Mouse (Mus musculus) gastrocnemius, adult 18-20 months (tissue): ENCODE data around the gene Lats1. TPM values are rescaled to one million over a fixed set of nuclear protein-coding genes. Genes with fewer than 3 reads are reported as not detected.

Source experiments
- DNase-seq: peaks from one replicate; pipeline ENCODE4 v3.0.0; 2021; ENCODE audit warnings: low spot score
- long read RNA-seq, 2 experiments: library from polyadenylated mRNA; stranded (forward); transcript quantifications; one replicate each; pipeline ENCODE4 v2.0.0; 2021
- total RNA-seq, 2 experiments: library from RNA; stranded (reverse); gene quantifications; 2 replicates each; pipeline ENCODE4 v1.2.3; 2021

Lats1 gene
- total RNA-seq, result 10 to 100 TPM in 1 of 2 experiments, 1 to 10 TPM in 1; 8.3 to 11.1 TPM
- long read RNA-seq, experiment 1, partial matches to known transcripts, result 42 of 49 reads
- long read RNA-seq, experiment 1, other reads (novel, unspliced or antisense), result 7 of 49 reads
- long read RNA-seq, experiment 2, partial matches to known transcripts, result 32 of 37 reads
- long read RNA-seq, experiment 2, other reads (novel, unspliced or antisense), result 5 of 37 reads

- peak; percentile 79 for DNase-seq
Measured at GRCm38 (mm10) chr10:7680731-7681301, at the start of gene Lats1, which contains the start of gene Pcmt1. Gene Lats1 (plus strand): TSS chr10:7681214. Gene Pcmt1 (minus strand): TSS chr10:7681136.

GRCm38 (mm10) chr10:7640366-7640765 lies 40.6 kb upstream of the Lats1 start:
- DNase-seq, result no peak

GRCm38 (mm10) chr10:7645911-7646310 lies 35.1 kb upstream of the Lats1 start:
- no peak for DNase-seq

GRCm38 (mm10) chr10:7649059-7649458 lies 32.0 kb upstream of the Lats1 start:
- DNase-seq, result no peak

GRCm38 (mm10) chr10:7651057-7651456 lies 30.0 kb upstream of the Lats1 start:
- no peak for DNase-seq

GRCm38 (mm10) chr10:7662471-7663141 lies 18.4 kb upstream of the Lats1 start:
- peak; percentile 23 for DNase-seq

GRCm38 (mm10) chr10:7663159-7664026 lies 17.6 kb upstream of the Lats1 start:
- DNase-seq, result peak; percentile 89

GRCm38 (mm10) chr10:7664027-7664526 lies 16.9 kb upstream of the Lats1 start:
- DNase-seq, result no peak

- no peak for DNase-seq
Measured at GRCm38 (mm10) chr10:7664889-7665288, 16.1 kb upstream of the Lats1 start.

- DNase-seq, result peak; percentile 93
Measured at GRCm38 (mm10) chr10:7667342-7667802, 13.6 kb upstream of the Lats1 start, which contains the start of gene Nup43. Gene Nup43 (plus strand): TSS chr10:7667503.

- DNase-seq, result peak; percentile 33
Measured at GRCm38 (mm10) chr10:7673673-7674072, 7.3 kb upstream of the Lats1 start.

GRCm38 (mm10) chr10:7681343-7682025 lies 470 bp downstream of the Lats1 start:
- peak; percentile 66 for DNase-seq

- DNase-seq, result no peak
Measured at GRCm38 (mm10) chr10:7682249-7682648, 1.2 kb downstream of the Lats1 start.

- DNase-seq, result no peak
Measured at GRCm38 (mm10) chr10:7686902-7687301, 5.9 kb downstream of the Lats1 start.

GRCm38 (mm10) chr10:7695286-7695685 lies 14.3 kb downstream of the Lats1 start:
- no peak for DNase-seq

- no peak for DNase-seq
Measured at GRCm38 (mm10) chr10:7700120-7700519, 19.1 kb downstream of the Lats1 start.

GRCm38 (mm10) chr10:7702586-7702985 lies 21.6 kb downstream of the Lats1 start:
- DNase-seq, result no peak

GRCm38 (mm10) chr10:7710121-7710520 lies 29.1 kb downstream of the Lats1 start:
- DNase-seq, result no peak

- DNase-seq, result no peak
Measured at GRCm38 (mm10) chr10:7712506-7712905, 31.5 kb downstream of the Lats1 start.

- DNase-seq, result no peak
Measured at GRCm38 (mm10) chr10:7715056-7715455, 34.0 kb downstream of the Lats1 start.
